Comparison of ENCODE assay signal across 8 mouse cellular contexts in the genomic region with DNA sequence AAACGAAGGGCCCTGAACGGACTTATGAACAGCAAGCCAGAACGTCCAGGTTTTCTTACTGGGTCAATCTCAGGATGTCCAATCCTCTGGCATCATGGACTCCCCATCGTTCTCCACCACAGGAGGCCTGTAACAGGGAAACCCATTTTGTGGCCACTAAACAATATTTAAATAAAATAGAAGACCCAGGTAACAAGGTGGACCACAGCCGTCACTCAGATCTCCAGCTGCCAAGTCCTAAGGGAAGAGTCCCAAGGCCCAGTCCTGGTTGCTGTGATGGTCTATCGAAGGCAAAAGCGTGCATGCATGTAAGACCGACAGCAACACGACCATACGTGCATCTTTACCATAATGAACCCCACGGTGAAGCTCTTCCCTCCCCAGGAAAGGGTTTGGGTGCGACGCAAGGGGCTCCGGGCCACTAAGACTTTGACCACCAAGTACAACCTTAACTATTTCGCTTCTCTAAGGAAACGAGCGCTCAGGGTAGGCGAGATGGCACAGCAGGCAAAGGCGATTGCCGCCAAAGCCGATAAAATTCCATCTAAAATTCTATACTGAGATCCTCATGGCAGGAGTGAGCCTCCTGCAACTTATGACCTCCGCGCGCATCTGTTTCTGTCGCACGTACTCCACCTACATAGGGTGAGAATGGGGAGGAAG. TPM values are rescaled to one million over a fixed set of nuclear protein-coding genes. Genes with fewer than 3 reads are reported as not detected.
A peak's percentile ranks its signal among the peaks of the same experiment; 100 is the strongest.
DNase-seq lines count a peak whose midpoint lies in the region; ATAC-seq and TF ChIP-seq lines count a peak whose summit lies in the region.

Gene Cog1, plus strand, starts transcription at position 480 of the 663 bp plus-strand sequence.

- H3K9ac ChIP-seq in kidney, postnatal 0 days (ENCODE audit: low read depth, low read length): peak within 1 kb of the TSS; percentile 97
- peak within 1 kb of the TSS; percentile 91 for H3K9ac ChIP-seq in forebrain, embryonic 13.5 days
- H3K9ac ChIP-seq in limb, embryonic 14.5 days (ENCODE audit: low read depth, low read length, severe bottlenecking): peak within 1 kb of the TSS; percentile 95

- peak within 1 kb of the TSS; percentile 95 for H3K4me3 ChIP-seq in kidney, postnatal 0 days (replicated peaks; ENCODE audit: low read depth, low read length)
- H3K4me3 ChIP-seq in forebrain, embryonic 13.5 days: peak within 1 kb of the TSS; percentile 92
- peak within 1 kb of the TSS; percentile 96 for H3K4me3 ChIP-seq in limb, embryonic 14.5 days (replicated peaks; ENCODE audit: low read length)
- peak within 1 kb of the TSS; percentile 81 for H3K4me3 ChIP-seq in small intestine, adult 2 months (ENCODE audit: low read depth, low read length)

- peaks cover 16% of the 10 kb centered on the region for H3K36me3 ChIP-seq in kidney, postnatal 0 days (ENCODE audit: insufficient read depth, low read length)
- H3K36me3 ChIP-seq in forebrain, embryonic 13.5 days (ENCODE audit: poor library complexity, severe bottlenecking): peaks cover 23% of the 10 kb centered on the region
- peaks cover 24% of the 10 kb centered on the region for H3K36me3 ChIP-seq in limb, embryonic 14.5 days (ENCODE audit: control insufficient read depth, insufficient read depth, low read length)
- H3K36me3 ChIP-seq in small intestine, adult 2 months (ENCODE audit: control insufficient read depth, insufficient read depth, low read length): peaks cover 22% of the 10 kb centered on the region

- no peak for DNase-seq in kidney, postnatal 0 days (ENCODE audit: low spot score)
- DNase-seq in kidney, postnatal 14 days: no peak
- DNase-seq in Patski (ENCODE audit: low read depth, low spot score): no peak
- DNase-seq in heart, postnatal 4 days: no peak
- no peak for DNase-seq in limb, embryonic 14.5 days (ENCODE audit: low spot score)
- DNase-seq in right cerebral cortex, postnatal 25 days: no peak

- no peak for ATAC-seq in kidney, postnatal 0 days (replicated peaks; ENCODE audit: low FRiP score, low read depth)
- no peak for ATAC-seq in Patski
- ATAC-seq in forebrain, embryonic 13.5 days: no peak
- ATAC-seq in limb, embryonic 14.5 days (ENCODE audit: low FRiP score, low read depth): no peak

- H3K4me2 ChIP-seq in kidney, postnatal 0 days (ENCODE audit: low read length): peak within 1 kb of the TSS; percentile 72
- peak within 1 kb of the TSS; percentile 78 for H3K4me2 ChIP-seq in forebrain, embryonic 13.5 days
- peak within 1 kb of the TSS; percentile 72 for H3K4me2 ChIP-seq in limb, embryonic 14.5 days (replicated peaks; ENCODE audit: low read depth, low read length, severe bottlenecking)

- POLR2A ChIA-PET in Patski (lab: Charles Lee): interaction anchor here (1.0 kb wide), 1 partner anchor 352 kb away, joined by 3 read pairs; no protein-coding TSS in a partner anchor

- CTCF ChIA-PET in Patski (lab: Charles Lee): interaction anchor here (1.0 to 2.3 kb wide), 2 partner anchors 30 to 163 kb away, joined by 3 to 4 read pairs; no protein-coding TSS in a partner anchor

- H3K27ac ChIP-seq in kidney, postnatal 0 days: peak within 1 kb of the TSS; percentile 87
- peak within 1 kb of the TSS; percentile 90 for H3K27ac ChIP-seq in forebrain, embryonic 13.5 days
- H3K27ac ChIP-seq in limb, embryonic 14.5 days (replicated peaks; ENCODE audit: low read depth, low read length): peak within 1 kb of the TSS; percentile 89
- peak within 1 kb of the TSS; percentile 74 for H3K27ac ChIP-seq in small intestine, adult 2 months (ENCODE audit: insufficient read depth, low read depth, low read length)

- TF ChIP-seq CTCF in kidney, postnatal 0 days (IDR thresholded peaks at IDR 0.05; ENCODE audit: low read depth): no peak
- TF ChIP-seq CTCF in Patski (IDR thresholded peaks at IDR 0.05): no peak
- TF ChIP-seq CTCF in small intestine, adult 2 months (IDR thresholded peaks at IDR 0.05; ENCODE audit: extremely low read depth, insufficient read length, insufficient replicate concordance, low read depth, low read length): no peak

- H3K27me3 ChIP-seq in kidney, postnatal 0 days (ENCODE audit: insufficient read depth, low read length): no peaks in the 10 kb centered on the region
- H3K27me3 ChIP-seq in Patski: no peaks in the 10 kb centered on the region
- H3K27me3 ChIP-seq in forebrain, embryonic 13.5 days: no peaks in the 10 kb centered on the region
- no peaks in the 10 kb centered on the region for H3K27me3 ChIP-seq in limb, embryonic 14.5 days (ENCODE audit: control insufficient read depth, insufficient read depth, low read length)
- no peaks in the 10 kb centered on the region for H3K27me3 ChIP-seq in small intestine, adult 2 months (ENCODE audit: control insufficient read depth, insufficient read depth, low read length)

- H3K9me3 ChIP-seq in kidney, postnatal 0 days (replicated peaks; ENCODE audit: low read length): no peaks in the 10 kb centered on the region
- H3K9me3 ChIP-seq in forebrain, embryonic 13.5 days (replicated peaks): no peaks in the 10 kb centered on the region
- H3K9me3 ChIP-seq in limb, embryonic 14.5 days (ENCODE audit: control insufficient read depth, low read length): peaks cover 5% of the 10 kb centered on the region

- peaks cover 10% of the 10 kb centered on the region; the same call in 1 of the 2 replicates for H3K4me1 ChIP-seq in kidney, postnatal 0 days (replicated peaks; ENCODE audit: insufficient read depth, low read length)
- H3K4me1 ChIP-seq in forebrain, embryonic 13.5 days: peaks cover 31% of the 10 kb centered on the region
- H3K4me1 ChIP-seq in limb, embryonic 14.5 days (ENCODE audit: control insufficient read depth, insufficient read depth, low read length): peaks cover 18% of the 10 kb centered on the region
- H3K4me1 ChIP-seq in small intestine, adult 2 months (ENCODE audit: control insufficient read depth, insufficient read depth, insufficient read length, low read length): peaks cover 7% of the 10 kb centered on the region

- in situ Hi-C loops in Patski (cut with MboI; ENCODE audit: low pct_unique_long_range_greater_than_20kb): loop anchor here (25.0 kb wide), 2 partner anchors 837 to 1487 kb away; no protein-coding TSS in a partner anchor

- TF ChIP-seq POLR2A in limb, embryonic 14.5 days (IDR thresholded peaks at IDR 0.05; ENCODE audit: borderline replicate concordance, extremely low read depth, insufficient read depth, insufficient read length): no peak
- TF ChIP-seq POLR2A in small intestine, adult 2 months (IDR thresholded peaks at IDR 0.05; ENCODE audit: low read depth, low read length): no peak

- 42% methylated on average over 26 of the region's 26 CpGs for WGBS in kidney, postnatal 0 days
- WGBS in forebrain, embryonic 13.5 days: 44% methylated on average over 26 of the region's 26 CpGs
- whole genome bisulfite sequencing in limb, embryonic 14.5 days: 41% methylated on average over 26 of the region's 26 CpGs
- WGBS in small intestine, adult 2 months: 43% methylated on average over 26 of the region's 26 CpGs

RNA-seq across cellular contexts. Expression of gene Cog1, which starts in this region (rescaled TPM):
- polyA plus RNA-seq in kidney, postnatal 0 days (2015; fragmentation: Nextera tagmentation; extraction: Ambion mirVana): 21.0 and 21.6 TPM in 2 replicates
- 37.7 TPM for polyA plus RNA-seq in Patski (2021)
- 30.1 and 31.1 TPM in 2 replicates for polyA plus RNA-seq in forebrain, embryonic 13.5 days (2015; fragmentation: Nextera tagmentation; extraction: Ambion mirVana)
- total RNA-seq in heart, postnatal 4 days (2021): 10 to 100 TPM; 17.5 to 19.5 TPM
- 38.8 and 42.6 TPM in 2 replicates for polyA plus RNA-seq in limb, embryonic 14.5 days (2012; rRNA removed)
- polyA plus RNA-seq in limb, embryonic 14.5 days (2014; fragmentation: Nextera tagmentation; extraction: Ambion mirVana): 26.7 and 30.9 TPM in 2 replicates
- polyA plus RNA-seq in small intestine, adult 2 months (2012; rRNA removed): 30.2 and 50.2 TPM in 2 replicates
